Mouse (Mus musculus) small intestine, adult 2 months (tissue): ENCODE data around the gene Fank1. TPM values are rescaled to one million over a fixed set of nuclear protein-coding genes. Genes with fewer than 3 reads are reported as not detected.

Experiments
- H3K27ac ChIP-seq: fragments of 200-500 bp; 2 replicates; pipeline ENCODE4 v1.5.1; 2012; ENCODE audit warnings: low read depth, low read length, control low read depth, inconsistent platforms; ENCODE audit not compliant: insufficient read depth
- H3K27me3 ChIP-seq: fragments of 200-500 bp; 2 replicates; pipeline ENCODE4 v1.6.1; 2012; ENCODE audit warnings: mild to moderate bottlenecking, moderate library complexity, low read length, inconsistent platforms; ENCODE audit not compliant: control insufficient read depth, insufficient read depth
- H3K36me3 ChIP-seq: fragments of 200-500 bp; 2 replicates; pipeline ENCODE4 v1.6.1; 2012; ENCODE audit warnings: mild to moderate bottlenecking, low read length, control low read depth, inconsistent platforms; ENCODE audit not compliant: control insufficient read depth, insufficient read depth
- H3K4me1 ChIP-seq: fragments of 200-500 bp; 2 replicates; pipeline ENCODE4 v1.6.1; 2012; ENCODE audit warnings: low read length, inconsistent platforms, mixed read lengths; ENCODE audit not compliant: control insufficient read depth, insufficient read depth, insufficient read length
- H3K4me3 ChIP-seq: fragments of 200-500 bp; 2 replicates; pipeline ENCODE4 v1.5.1; 2012; ENCODE audit warnings: low read depth, mild to moderate bottlenecking, control low read depth, inconsistent platforms, low read length, moderate library complexity
- CTCF ChIP-seq: fragments of 200-500 bp; IDR thresholded peaks from 2 replicates; pipeline ENCODE4 v1.5.1; 2012; ENCODE audit warnings: low read depth, mild to moderate bottlenecking, control low read depth, inconsistent platforms, low read length, moderate library complexity, mixed read lengths; ENCODE audit not compliant: insufficient replicate concordance, insufficient read length; ENCODE audit errors: extremely low read depth
- POLR2A ChIP-seq: fragments of 200-500 bp; IDR thresholded peaks from 2 replicates; pipeline ENCODE4 v1.6.1; 2012; ENCODE audit warnings: low read depth, mild to moderate bottlenecking, control low read depth, inconsistent platforms, low read length, moderate library complexity
- WGBS: fragments of 180-500 bp; shearing (Covaris S2); methylation state at CpG from one replicate; pipeline ENCODE4 v1.1.7; 2018; 5-methylcytosine and 5-hydroxymethylcytosine counted together
- polyA plus RNA-seq: library from polyadenylated mRNA; depleted of rRNA; stranded (reverse); fragments of >200 nt; gene quantifications from 2 replicates; pipeline ENCODE4 v1.2.3, GENCODE M21; 2012

The Fank1 gene
- polyA plus RNA-seq, 1 experiment = 0.18 TPM

- Histone ChIP-seq H3K27me3 (no peaks in the 10 kb centered on the region), H3K4me3 (no peak overlapping the region), H3K36me3 (no peaks in the 10 kb centered on the region), H3K27ac (peak overlapping the region; percentile 11; the same call in 1 of the 2 replicates), H3K4me1 (peaks cover 11% of the 10 kb centered on the region)
- TF ChIP-seq POLR2A = no peak
- no peak for TF ChIP-seq CTCF
- WGBS = 19% methylated on average over 10 of the region's 10 CpGs
Measured at GRCm38 (mm10) chr7:133793248-133794131, 16.8 kb downstream of the Fank1 start.

DNA sequence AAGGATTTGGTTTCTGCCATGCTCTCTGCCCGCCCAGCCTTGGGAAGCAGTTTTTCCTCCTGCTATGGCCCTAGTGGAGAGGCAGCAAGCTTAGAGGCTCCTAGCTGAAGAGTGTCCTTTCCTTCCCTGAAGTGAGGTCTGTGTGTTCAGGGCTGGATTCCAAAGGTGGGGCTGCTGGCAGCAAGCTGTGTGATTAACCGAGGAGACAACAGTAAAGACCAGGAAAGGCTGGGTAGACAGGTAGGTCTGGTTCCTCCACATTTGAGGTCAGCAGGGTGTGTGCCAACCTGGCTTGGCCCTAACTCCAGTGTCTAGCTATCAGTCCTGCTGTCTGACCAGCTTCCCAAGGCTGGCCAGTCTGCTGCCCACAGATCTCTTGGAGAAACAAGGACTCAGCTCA lies 18.1 kb downstream of the Fank1 start:
- Histone ChIP-seq H3K36me3 (no peaks in the 10 kb centered on the region), H3K27ac (0 out of 2 replicates have a peak overlapping the region, but pooled peaks have one; percentile 17), H3K27me3 (no peaks in the 10 kb centered on the region), H3K4me1 (peaks cover 11% of the 10 kb centered on the region), H3K4me3 (no peak overlapping the region)
- TF ChIP-seq POLR2A = no peak
- TF ChIP-seq CTCF = no peak
- 40% methylated on average over 2 of the region's 2 CpGs for WGBS

- no peaks in the 10 kb centered on the region for H3K27me3 ChIP-seq
- no peak overlapping the region for H3K4me3 ChIP-seq
- H3K27ac ChIP-seq = no peak overlapping the region
- H3K4me1 ChIP-seq = no peaks in the 10 kb centered on the region; the same call in 1 of the 2 replicates
- H3K36me3 ChIP-seq = no peaks in the 10 kb centered on the region
- WGBS = 77% methylated on average over 5 of the region's 5 CpGs
- TF ChIP-seq CTCF = no peak
- no peak for TF ChIP-seq POLR2A
Measured at GRCm38 (mm10) chr7:133799928-133800327, 23.3 kb downstream of the Fank1 start.

GRCm38 (mm10) chr7:133801823-133802222 lies 25.2 kb downstream of the Fank1 start:
- Histone ChIP-seq H3K4me1 (no peaks in the 10 kb centered on the region), H3K4me3 (no peak overlapping the region), H3K27ac (no peak overlapping the region), H3K27me3 (no peaks in the 10 kb centered on the region), H3K36me3 (no peaks in the 10 kb centered on the region)
- TF ChIP-seq POLR2A = no peak
- no peak for TF ChIP-seq CTCF
- 10% methylated on average over 6 of the region's 6 CpGs for WGBS

GRCm38 (mm10) chr7:133805614-133806175 lies 29.0 kb downstream of the Fank1 start:
- Histone ChIP-seq H3K27ac (no peak overlapping the region), H3K27me3 (no peaks in the 10 kb centered on the region), H3K4me3 (no peak overlapping the region), H3K4me1 (no peaks in the 10 kb centered on the region), H3K36me3 (no peaks in the 10 kb centered on the region)
- TF ChIP-seq POLR2A = no peak
- TF ChIP-seq CTCF = peak; percentile 72; the same call in 1 of the 2 replicates
- WGBS = 47% methylated on average over 7 of the region's 7 CpGs

- no peaks in the 10 kb centered on the region for H3K36me3 ChIP-seq
- no peaks in the 10 kb centered on the region for H3K4me1 ChIP-seq
- H3K27me3 ChIP-seq = no peaks in the 10 kb centered on the region
- TF ChIP-seq POLR2A (no peak), CTCF (no peak)
- H3K4me3 ChIP-seq = no peak overlapping the region
- no peak overlapping the region for H3K27ac ChIP-seq
- 71% methylated on average over 7 of the region's 7 CpGs for WGBS
Measured at GRCm38 (mm10) chr7:133812927-133813326, 36.3 kb downstream of the Fank1 start.

DNA sequence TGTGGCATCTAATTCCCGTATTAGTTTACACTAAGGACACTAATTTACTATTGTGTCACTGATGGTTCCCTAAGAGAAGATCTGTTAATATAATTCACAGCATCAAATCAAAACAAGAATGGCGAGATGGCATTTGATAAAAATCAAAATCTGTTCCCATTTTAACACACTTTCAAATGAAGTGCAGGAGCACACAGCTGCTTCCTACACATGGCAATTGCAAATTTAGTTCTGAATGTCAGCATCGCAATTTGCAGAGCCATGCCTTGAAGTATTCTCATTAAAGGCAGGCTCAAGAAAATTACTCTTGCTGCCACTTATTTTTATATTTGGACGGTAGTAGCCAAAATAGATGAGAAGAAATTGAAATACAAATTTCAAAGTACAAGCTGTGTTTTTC lies 36.7 kb downstream of the Fank1 start:
- WGBS = 70% methylated on average over 4 of the region's 4 CpGs
- TF ChIP-seq CTCF (no peak), POLR2A (no peak)
- H3K4me1 ChIP-seq = no peaks in the 10 kb centered on the region

More for the DNA sequence above, 36.7 kb downstream of the Fank1 start:
- no peak overlapping the region for H3K4me3 ChIP-seq
- H3K36me3 ChIP-seq = no peaks in the 10 kb centered on the region
- H3K27me3 ChIP-seq = no peaks in the 10 kb centered on the region
- H3K27ac ChIP-seq = no peak overlapping the region
